9 mouse cellular contexts compared by ENCODE assay signal in the genomic region with DNA sequence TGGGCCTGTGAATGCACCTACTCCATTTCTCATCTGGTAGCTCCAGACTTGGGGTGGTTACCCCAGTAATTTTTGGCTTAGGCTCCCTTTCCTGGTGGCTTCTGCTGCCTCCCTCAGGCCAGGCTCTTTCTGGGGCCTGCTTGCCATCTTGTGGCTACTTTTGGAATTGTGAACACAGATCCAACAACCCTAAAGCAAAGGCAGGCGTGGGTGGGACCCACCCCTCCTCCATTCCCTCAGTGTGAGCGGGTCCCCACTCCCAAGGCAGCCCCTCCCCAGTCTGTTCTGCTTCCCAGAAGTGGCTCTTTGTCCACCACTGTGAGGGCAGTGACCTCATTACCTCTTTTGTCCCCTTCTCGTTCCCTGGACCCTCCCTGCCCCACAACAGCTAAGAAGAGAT. TPM values are rescaled to one million over a fixed set of nuclear protein-coding genes. Genes with fewer than 3 reads are reported as not detected.
DNase-seq lines count a peak whose midpoint lies in the region; ATAC-seq and TF ChIP-seq lines count a peak whose summit lies in the region.
"Had no signal": no experiment of that assay in that cellular context is flagged by ENCODE, and none has a peak within 500 bp of the region (broad histone marks: within the 10 kb centered on the region; RNA-seq: fewer than 3 reads in every experiment).

No protein-coding gene starts in this region.

- H3K27me3 ChIP-seq in cerebellum, adult 2 months (ENCODE audit: control insufficient read depth, insufficient read depth, low read length): no peaks in the 10 kb centered on the region
- peaks cover 27% of the 10 kb centered on the region for H3K27me3 ChIP-seq in embryonic facial prominence, embryonic 10.5 days (replicated peaks; ENCODE audit: low read depth, poor library complexity, severe bottlenecking)

- WGBS in cerebellum, adult 2 months: 40% methylated on average over 3 of the region's 3 CpGs
- 15% methylated on average over 3 of the region's 3 CpGs for WGBS in embryonic facial prominence, embryonic 10.5 days

- TF ChIP-seq POLR2A in cerebellum, adult 2 months (IDR thresholded peaks at IDR 0.05; ENCODE audit: borderline replicate concordance, insufficient read depth, low read length): no peak

- H3K4me1 ChIP-seq in cerebellum, adult 2 months (ENCODE audit: control insufficient read depth, insufficient read depth, low read length): no peaks in the 10 kb centered on the region
- peaks cover 25% of the 10 kb centered on the region for H3K4me1 ChIP-seq in embryonic facial prominence, embryonic 10.5 days

- TF ChIP-seq CTCF in cerebellum, adult 2 months (IDR thresholded peaks at IDR 0.05; ENCODE audit: borderline replicate concordance, insufficient read depth, low read depth, low read length): peak; percentile 50

- intact Hi-C loops in heart, postnatal 36 days (cut with DNase I): loop anchor here (2.0 to 10.0 kb wide), 3 partner anchors 58 to 602 kb away; a partner anchor contains a TSS

- no peak overlapping the region for H3K27ac ChIP-seq in cerebellum, adult 2 months (ENCODE audit: insufficient read depth, low read length)
- no peak overlapping the region; the same call in 1 of the 2 replicates for H3K27ac ChIP-seq in embryonic facial prominence, embryonic 10.5 days (replicated peaks)
- H3K27ac ChIP-seq: liver, embryonic 15.5 days had no signal

- no peak for ATAC-seq in erythroblast, adult 5-6 weeks (replicated peaks; ENCODE audit: low FRiP score, poor library complexity, severe bottlenecking)

- no peak for DNase-seq in cerebellum, adult 2 months
- no peak for DNase-seq in cerebellum, adult 9-11 months
- peak; percentile 25 to 43 for DNase-seq in layer of hippocampus, postnatal 10 days (ENCODE audit: low spot score in 2 of 2)
- no peak for DNase-seq in layer of hippocampus, postnatal 25 days (ENCODE audit: extremely low spot score in 1 of 2, low spot score in 1 of 2)
- DNase-seq in A20 (ENCODE audit: low read depth, low spot score): peak; percentile 24
- DNase-seq in embryonic facial prominence, embryonic 10.5 days (ENCODE audit: low spot score): peak; percentile 63
- DNase-seq in heart, postnatal 36 days: no peak

- no peaks in the 10 kb centered on the region for H3K9me3 ChIP-seq in embryonic facial prominence, embryonic 10.5 days
- H3K9me3 ChIP-seq: liver, embryonic 15.5 days had no signal

- no peaks in the 10 kb centered on the region for H3K36me3 ChIP-seq in embryonic facial prominence, embryonic 10.5 days (replicated peaks)
- H3K36me3 ChIP-seq: liver, embryonic 15.5 days had no signal

- no peak overlapping the region for H3K4me3 ChIP-seq in cerebellum, adult 2 months (replicated peaks; ENCODE audit: insufficient read depth, low read depth, low read length)
- H3K4me3 ChIP-seq in embryonic facial prominence, embryonic 10.5 days: no peak overlapping the region
- H3K4me3 ChIP-seq: liver, embryonic 15.5 days had no signal

RNA-seq across cellular contexts. Expression of a gene that starts 46.2 kb away (rescaled TPM):
- 0.54 and 1.6 TPM in 2 replicates for polyA plus RNA-seq in cerebellum, adult 2 months (2012; rRNA removed)
- total RNA-seq in layer of hippocampus, postnatal 10 days (2021): 1 to 10 TPM; 1.0 to 2.3 TPM
- total RNA-seq in layer of hippocampus, postnatal 25 days (2021): 1 to 10 TPM in 1 of 2 experiments, under 1 TPM in 1; 0.89 to 1.3 TPM
- polyA plus RNA-seq in embryonic facial prominence, embryonic 10.5 days (2016; fragmentation: Nextera tagmentation; extraction: Ambion mirVana): 1.0 and 1.5 TPM in 2 replicates
- total RNA-seq in erythroblast, adult 5-6 weeks (2015; ENCODE audit: low replicate concordance): not detected in 2 replicates
- not detected in 2 replicates for total RNA-seq in erythroblast, adult 5-6 weeks (2017; ENCODE audit: low replicate concordance)
- 10 to 100 TPM; 34.3 to 37.1 TPM for total RNA-seq in heart, postnatal 36 days (2021)

RNA-seq across cellular contexts. Expression of a gene that starts 57.9 kb away (rescaled TPM):
- 0.10 and 0.13 TPM in 2 replicates for polyA plus RNA-seq in cerebellum, adult 2 months (2012; rRNA removed)
- under 1 TPM; 0.31 to 0.59 TPM for total RNA-seq in layer of hippocampus, postnatal 10 days (2021)
- total RNA-seq in layer of hippocampus, postnatal 25 days (2021): not detected
- polyA plus RNA-seq in embryonic facial prominence, embryonic 10.5 days (2016; fragmentation: Nextera tagmentation; extraction: Ambion mirVana): 0.60 and 0.77 TPM in 2 replicates
- not detected in 2 replicates for total RNA-seq in erythroblast, adult 5-6 weeks (2015; ENCODE audit: low replicate concordance)
- total RNA-seq in erythroblast, adult 5-6 weeks (2017; ENCODE audit: low replicate concordance): not detected in 2 replicates
- not detected for total RNA-seq in heart, postnatal 36 days (2021)

Comparison
In these comparisons a context has a peak if more than half of its experiments do, and no peak if none do; other contexts are left out.
1. DNase-seq: peak in layer of hippocampus, postnatal 10 days (2 of 2), A20 (single experiment) and embryonic facial prominence, embryonic 10.5 days (single experiment); none in cerebellum, adult 2 months (0 of 2), cerebellum, adult 9-11 months (single experiment), layer of hippocampus, postnatal 25 days (0 of 2) and heart, postnatal 36 days (0 of 2).
2. RNA of a gene that starts 46.2 kb away (total RNA-seq): 34.3 to 37.1 TPM in heart, postnatal 36 days; 1.0 to 2.3 TPM in layer of hippocampus, postnatal 10 days, 0.89 to 1.3 TPM in layer of hippocampus, postnatal 25 days and not detected in erythroblast, adult 5-6 weeks; every median in the first group is over 10 times any median in the second.